Mouse (Mus musculus): ENCODE results near the gene N4bp1. TPM values are rescaled to one million over a fixed set of nuclear protein-coding genes. Genes with fewer than 3 reads are reported as not detected.

Gene N4bp1
- polyA plus RNA-seq, 1 experiment from 2014 or later, result 10.8 TPM

DNA sequence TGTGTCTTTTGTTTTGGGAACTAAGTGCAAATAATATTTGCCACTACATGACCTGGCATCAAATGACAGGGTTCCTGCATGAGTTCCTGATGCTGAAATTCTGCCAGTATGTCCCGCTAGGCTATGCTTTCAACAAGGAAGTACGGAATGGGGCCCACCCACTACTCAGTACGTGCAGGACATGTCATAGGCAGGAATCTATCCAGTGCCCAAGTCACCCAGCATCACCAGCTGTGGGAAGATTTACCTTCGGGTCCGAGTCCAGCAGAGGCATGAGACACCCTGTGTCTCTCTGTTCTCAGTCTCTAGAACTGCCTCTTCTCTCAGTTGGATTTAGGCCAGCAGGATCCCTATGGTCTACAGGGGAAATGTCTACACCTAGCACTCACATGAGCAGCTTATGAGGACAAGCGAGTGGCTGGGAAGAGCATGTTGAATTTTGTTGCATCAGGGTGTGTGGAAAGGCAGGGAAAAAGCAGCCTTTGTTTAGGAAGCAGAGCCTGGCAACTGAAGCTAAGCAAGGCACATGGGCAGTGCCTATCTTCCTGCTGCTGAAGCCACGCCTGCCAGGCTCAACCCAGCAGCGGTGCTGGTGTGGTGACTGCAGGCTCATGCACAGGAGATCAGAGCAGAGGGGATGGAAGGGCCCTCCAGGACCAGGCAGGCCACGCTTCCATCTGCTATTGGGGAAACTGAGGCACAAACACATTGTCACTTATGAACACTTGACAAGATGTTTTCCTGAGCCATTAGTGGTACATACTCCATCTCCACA is 59.2 kb downstream of the N4bp1 start:
- Histone ChIP-seq H3K4me2 (no peak overlapping the region), H3K9me3 (ENCODE audit: control insufficient read depth, low read length) (no peaks in the 10 kb centered on the region), H3K9ac (ENCODE audit: low read length) (no peak overlapping the region), H3K27me3 (ENCODE audit: control insufficient read depth, insufficient read depth, low read length) (no peaks in the 10 kb centered on the region), H3K4me3 (ENCODE audit: low read depth, low read length) (no peak overlapping the region), H3K4me1 (ENCODE audit: control insufficient read depth, insufficient read depth, low read length) (0 out of 2 replicates have a peak, but pooled peaks cover 4% of the 10 kb centered on the region), H3K36me3 (ENCODE audit: control insufficient read depth, insufficient read depth, low read length) (no peaks in the 10 kb centered on the region), H3K27ac (ENCODE audit: low read depth, low read length) (no peak overlapping the region)
- no peak for ATAC-seq (ENCODE audit: low FRiP score)
- WGBS, result 85% methylated on average over 9 of the region's 9 CpGs
- peak; percentile 45 for DNase-seq (ENCODE audit: low spot score, missing footprints)

DNA sequence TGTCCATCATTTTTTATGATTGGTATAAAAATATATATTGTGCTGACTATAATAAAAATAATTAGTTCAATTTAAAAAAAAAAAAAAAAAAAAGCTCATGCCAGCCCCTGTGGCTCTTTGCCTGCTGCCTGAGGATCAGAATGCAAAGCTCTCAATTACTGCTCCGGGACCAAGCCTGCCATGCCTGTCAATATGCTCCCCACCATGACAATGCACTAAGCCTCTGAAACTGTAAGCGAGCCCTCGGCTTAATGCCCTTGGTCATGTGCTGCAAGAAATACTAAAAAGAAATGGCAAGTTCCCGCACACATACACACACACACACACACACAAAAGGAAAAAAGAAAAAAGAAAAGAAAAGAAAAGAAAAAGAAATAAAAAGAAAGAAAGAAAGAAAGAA is 60.3 kb downstream of the N4bp1 start:
- WGBS, result 22% methylated on average over 4 of the region's 4 CpGs
- Histone ChIP-seq H3K4me3 (ENCODE audit: low read depth, low read length) (no peak overlapping the region), H3K36me3 (ENCODE audit: control insufficient read depth, insufficient read depth, low read length) (no peaks in the 10 kb centered on the region), H3K9ac (ENCODE audit: low read length) (no peak overlapping the region), H3K27ac (ENCODE audit: low read depth, low read length) (no peak overlapping the region), H3K4me1 (ENCODE audit: control insufficient read depth, insufficient read depth, low read length) (0 out of 2 replicates have a peak, but pooled peaks cover 4% of the 10 kb centered on the region), H3K4me2 (no peak overlapping the region), H3K9me3 (ENCODE audit: control insufficient read depth, low read length) (no peaks in the 10 kb centered on the region), H3K27me3 (ENCODE audit: control insufficient read depth, insufficient read depth, low read length) (no peaks in the 10 kb centered on the region)
- peak; percentile 66; the same call in 1 of the 2 replicates for ATAC-seq (ENCODE audit: low FRiP score)
- peak; percentile 81 for DNase-seq (ENCODE audit: low spot score, missing footprints)

DNA sequence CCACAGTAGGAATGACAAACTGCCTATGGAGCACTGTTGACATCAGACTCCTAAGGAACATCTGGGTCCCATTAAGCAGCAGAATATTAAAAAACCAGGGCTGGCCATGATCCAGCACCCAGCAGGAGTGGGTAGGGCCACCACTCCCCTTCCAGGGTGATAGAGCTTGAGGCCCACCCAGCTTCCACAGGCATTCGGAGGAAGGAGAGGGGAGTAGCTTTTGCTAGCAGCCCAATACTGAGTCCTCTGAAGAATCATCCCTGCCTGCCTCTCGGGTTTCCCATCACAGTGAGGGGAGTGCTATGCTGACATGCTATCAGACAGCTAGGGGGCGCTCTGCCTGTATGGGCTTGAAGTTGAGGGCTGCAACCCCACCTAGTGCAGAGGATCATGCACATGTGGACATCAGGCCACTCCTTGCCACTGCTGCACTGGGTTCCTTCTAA is 64.3 kb downstream of the N4bp1 start:
- WGBS, result 9% methylated on average over 3 of the region's 3 CpGs
- Histone ChIP-seq H3K27ac (ENCODE audit: low read depth, low read length) (no peak overlapping the region), H3K36me3 (ENCODE audit: control insufficient read depth, insufficient read depth, low read length) (no peaks in the 10 kb centered on the region), H3K9me3 (ENCODE audit: control insufficient read depth, low read length) (no peaks in the 10 kb centered on the region), H3K4me3 (ENCODE audit: low read depth, low read length) (no peak overlapping the region), H3K4me1 (ENCODE audit: control insufficient read depth, insufficient read depth, low read length) (0 out of 2 replicates have a peak, but pooled peaks cover 4% of the 10 kb centered on the region), H3K9ac (ENCODE audit: low read length) (no peak overlapping the region), H3K27me3 (ENCODE audit: control insufficient read depth, insufficient read depth, low read length) (no peaks in the 10 kb centered on the region), H3K4me2 (no peak overlapping the region)
- DNase-seq (ENCODE audit: low spot score, missing footprints) (peak; percentile 90), ATAC-seq (ENCODE audit: low FRiP score) (no peak)

DNA sequence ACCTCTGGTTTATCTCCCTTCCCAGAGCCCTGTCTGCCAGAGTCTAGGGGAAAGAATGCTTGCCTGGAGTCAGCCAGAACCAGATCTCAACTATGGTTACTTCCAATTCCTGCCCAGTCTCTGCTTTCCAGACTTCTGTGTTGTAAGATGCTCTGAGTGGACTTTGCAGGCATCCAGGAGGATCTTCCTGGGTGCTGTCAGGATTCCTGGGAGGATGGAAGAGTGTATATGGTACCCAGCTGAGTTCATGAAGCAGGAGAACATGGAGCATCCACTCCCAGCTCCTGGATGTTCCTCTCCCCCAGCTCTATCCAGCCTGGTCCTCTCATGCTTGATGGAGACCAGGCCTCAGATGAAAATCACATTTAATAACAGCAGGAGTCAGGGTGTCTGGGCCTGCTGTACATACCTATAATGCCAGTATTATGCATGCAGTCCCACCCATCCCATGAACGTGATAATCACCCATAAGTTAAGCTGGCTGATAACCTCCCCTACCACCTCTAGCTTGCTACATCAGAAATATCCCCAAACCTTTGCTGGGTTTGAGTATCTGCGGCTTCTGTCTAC is 64.8 kb downstream of the N4bp1 start:
- no peaks in the 10 kb centered on the region for H3K9me3 ChIP-seq (ENCODE audit: control insufficient read depth, low read length)
- no peak for ATAC-seq (ENCODE audit: low FRiP score)
- H3K36me3 ChIP-seq (ENCODE audit: control insufficient read depth, insufficient read depth, low read length), result no peaks in the 10 kb centered on the region
- peak; percentile 67 for DNase-seq (ENCODE audit: low spot score, missing footprints)
- 76% methylated on average over 2 of the region's 2 CpGs for WGBS
- H3K9ac ChIP-seq (ENCODE audit: low read length), result no peak overlapping the region
- H3K4me2 ChIP-seq, result no peak overlapping the region
- H3K27ac ChIP-seq (ENCODE audit: low read depth, low read length), result no peak overlapping the region
- H3K4me1 ChIP-seq (ENCODE audit: control insufficient read depth, insufficient read depth, low read length), result 0 out of 2 replicates have a peak, but pooled peaks cover 1% of the 10 kb centered on the region
- H3K27me3 ChIP-seq (ENCODE audit: control insufficient read depth, insufficient read depth, low read length), result no peaks in the 10 kb centered on the region
- no peak overlapping the region for H3K4me3 ChIP-seq (ENCODE audit: low read depth, low read length)

DNA sequence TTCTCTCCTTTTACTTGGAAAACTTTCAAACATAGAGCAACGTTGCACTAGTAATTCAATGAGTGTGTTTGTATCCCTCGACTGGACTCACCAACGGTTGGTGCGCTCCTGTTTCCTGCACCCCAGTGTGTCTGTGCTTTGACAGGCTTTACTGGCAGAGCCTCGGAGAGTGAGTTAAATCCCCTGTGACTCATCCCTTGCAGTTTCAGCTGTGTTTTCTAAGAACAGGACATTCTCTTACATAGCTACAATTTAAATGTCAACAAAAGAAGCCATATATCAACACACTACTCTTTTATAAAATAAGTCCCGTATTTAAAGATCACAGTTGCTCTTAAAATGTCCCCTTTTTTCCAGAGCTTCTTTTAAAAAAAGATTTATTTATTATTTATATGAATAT is 65.6 kb downstream of the N4bp1 start:
- no peaks in the 10 kb centered on the region for H3K9me3 ChIP-seq (ENCODE audit: control insufficient read depth, low read length)
- no peaks in the 10 kb centered on the region for H3K27me3 ChIP-seq (ENCODE audit: control insufficient read depth, insufficient read depth, low read length)
- no peaks in the 10 kb centered on the region for H3K36me3 ChIP-seq (ENCODE audit: control insufficient read depth, insufficient read depth, low read length)
- DNase-seq (ENCODE audit: low spot score, missing footprints) (no peak), ATAC-seq (ENCODE audit: low FRiP score) (no peak)
- no peak overlapping the region for H3K27ac ChIP-seq (ENCODE audit: low read depth, low read length)
- H3K4me1 ChIP-seq (ENCODE audit: control insufficient read depth, insufficient read depth, low read length), result no peaks in the 10 kb centered on the region
- H3K4me2 ChIP-seq, result no peak overlapping the region
- WGBS, result 55% methylated on average over 6 of the region's 6 CpGs
- H3K4me3 ChIP-seq (ENCODE audit: low read depth, low read length), result no peak overlapping the region
- no peak overlapping the region for H3K9ac ChIP-seq (ENCODE audit: low read length)

DNA sequence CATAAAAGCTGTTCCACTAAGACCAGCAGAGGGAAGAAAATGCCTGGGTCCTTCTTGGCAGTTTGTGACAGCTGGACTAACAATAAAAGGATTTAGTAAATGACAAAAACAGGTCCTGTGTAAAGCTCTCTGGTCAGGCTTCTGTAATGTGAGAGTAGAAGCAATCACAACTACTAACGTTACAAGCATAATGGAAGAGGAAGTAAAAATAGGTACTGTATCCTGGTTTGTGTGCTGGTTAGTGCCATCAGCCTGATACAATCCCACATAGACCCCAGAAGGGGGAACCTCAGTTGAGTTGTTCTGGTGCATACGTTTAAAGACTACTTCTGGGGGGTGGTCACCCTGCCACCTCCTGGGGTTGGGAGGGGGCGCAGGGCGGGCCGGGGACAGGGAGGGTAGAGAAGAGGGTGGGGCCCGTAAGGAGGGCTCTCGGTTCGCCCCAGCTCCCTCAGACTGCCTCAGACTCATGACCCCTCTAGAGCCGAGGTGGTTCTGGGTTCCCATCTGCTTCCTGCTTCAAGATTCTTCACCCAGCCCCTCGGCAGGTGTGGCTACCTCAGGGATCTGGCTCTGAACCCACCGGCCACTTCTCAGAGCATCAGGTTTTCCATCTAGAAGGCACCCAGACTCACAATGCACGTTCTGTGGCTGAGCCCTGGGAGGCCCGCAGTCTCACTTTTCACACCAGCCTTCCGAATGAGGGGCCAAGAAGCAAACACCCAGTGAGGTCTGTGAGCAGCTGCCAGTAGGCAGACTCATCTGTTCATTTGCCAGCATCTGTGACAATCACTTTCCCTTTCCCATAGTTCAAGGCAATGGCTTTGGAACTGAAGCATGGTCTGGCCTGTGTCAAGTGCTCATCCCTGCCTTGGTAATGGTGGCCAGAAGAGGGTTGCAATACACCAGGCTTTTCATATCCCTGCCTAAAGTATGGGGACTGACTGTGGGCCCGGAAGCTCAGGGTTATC is 75.8 kb downstream of the N4bp1 start:
- DNase-seq (ENCODE audit: low spot score, missing footprints) (peak; percentile 57), ATAC-seq (ENCODE audit: low FRiP score) (no peak)
- Histone ChIP-seq H3K4me3 (ENCODE audit: low read depth, low read length) (no peak overlapping the region), H3K9me3 (ENCODE audit: control insufficient read depth, low read length) (no peaks in the 10 kb centered on the region), H3K4me1 (ENCODE audit: control insufficient read depth, insufficient read depth, low read length) (no peaks in the 10 kb centered on the region), H3K27me3 (ENCODE audit: control insufficient read depth, insufficient read depth, low read length) (no peaks in the 10 kb centered on the region), H3K27ac (ENCODE audit: low read depth, low read length) (no peak overlapping the region), H3K4me2 (no peak overlapping the region), H3K9ac (ENCODE audit: low read length) (no peak overlapping the region), H3K36me3 (ENCODE audit: control insufficient read depth, insufficient read depth, low read length) (no peaks in the 10 kb centered on the region)
- WGBS, result 87% methylated on average over 15 of the region's 15 CpGs

DNA sequence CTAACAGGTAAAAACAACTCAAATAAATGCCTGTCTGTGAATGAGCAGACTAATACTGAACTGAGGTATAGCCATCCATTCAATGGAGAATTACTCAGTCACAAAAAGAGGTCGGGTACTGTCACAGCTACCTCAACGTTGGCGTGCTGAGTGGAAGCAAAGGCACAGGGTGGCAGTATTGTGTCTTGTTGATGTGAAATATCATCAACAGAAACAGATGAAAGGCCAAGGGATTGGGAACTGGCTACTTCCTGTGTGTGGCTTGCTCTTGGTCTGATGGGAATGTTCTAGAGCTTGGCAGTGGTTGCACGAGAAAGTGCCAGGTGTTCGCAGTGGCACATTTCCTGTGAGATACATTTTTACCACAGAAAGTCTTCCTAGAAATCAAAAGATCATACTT is 76.8 kb downstream of the N4bp1 start:
- Histone ChIP-seq H3K9me3 (ENCODE audit: control insufficient read depth, low read length) (no peaks in the 10 kb centered on the region), H3K4me2 (no peak overlapping the region), H3K27me3 (ENCODE audit: control insufficient read depth, insufficient read depth, low read length) (no peaks in the 10 kb centered on the region), H3K27ac (ENCODE audit: low read depth, low read length) (no peak overlapping the region), H3K4me1 (ENCODE audit: control insufficient read depth, insufficient read depth, low read length) (no peaks in the 10 kb centered on the region), H3K4me3 (ENCODE audit: low read depth, low read length) (no peak overlapping the region), H3K36me3 (ENCODE audit: control insufficient read depth, insufficient read depth, low read length) (no peaks in the 10 kb centered on the region), H3K9ac (ENCODE audit: low read length) (no peak overlapping the region)
- DNase-seq (ENCODE audit: low spot score, missing footprints) (peak; percentile 35), ATAC-seq (ENCODE audit: low FRiP score) (no peak)
- 80% methylated on average over 5 of the region's 5 CpGs for WGBS

DNA sequence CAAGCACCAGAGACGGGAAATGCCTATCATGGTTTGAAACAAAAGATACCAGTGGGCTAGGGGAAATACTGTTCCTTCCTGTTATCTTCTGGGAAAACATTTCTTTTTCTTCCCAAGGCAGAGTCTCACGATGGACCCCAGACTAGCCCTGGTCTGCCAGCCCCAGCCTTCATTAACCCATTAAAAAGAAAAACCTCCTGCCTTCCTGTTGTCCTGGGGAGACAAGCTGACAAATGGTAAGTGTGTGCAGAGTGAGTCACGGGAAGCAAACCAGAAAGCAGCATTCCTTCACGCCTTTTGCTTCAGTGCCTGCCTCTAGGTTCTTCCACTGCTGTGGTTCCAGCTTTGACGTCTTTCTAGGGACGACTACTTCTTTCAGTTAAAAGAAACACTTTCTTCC is 83.1 kb downstream of the N4bp1 start:
- ATAC-seq (ENCODE audit: low FRiP score), result no peak
- DNase-seq (ENCODE audit: low spot score, missing footprints), result no peak

More for the DNA sequence above, 83.1 kb downstream of the N4bp1 start:
- Histone ChIP-seq H3K27me3 (ENCODE audit: control insufficient read depth, insufficient read depth, low read length) (no peaks in the 10 kb centered on the region), H3K9me3 (ENCODE audit: control insufficient read depth, low read length) (no peaks in the 10 kb centered on the region), H3K27ac (ENCODE audit: low read depth, low read length) (no peak overlapping the region), H3K4me1 (ENCODE audit: control insufficient read depth, insufficient read depth, low read length) (no peaks in the 10 kb centered on the region), H3K9ac (ENCODE audit: low read length) (no peak overlapping the region), H3K4me3 (ENCODE audit: low read depth, low read length) (no peak overlapping the region), H3K36me3 (ENCODE audit: control insufficient read depth, insufficient read depth, low read length) (no peaks in the 10 kb centered on the region), H3K4me2 (no peak overlapping the region)
- WGBS, result 67% methylated on average over 6 of the region's 6 CpGs
